Mouse (Mus musculus) forebrain, embryonic 14.5 days (tissue): ENCODE measurements around the gene Gm21190. TPM values are rescaled to one million over a fixed set of nuclear protein-coding genes. Genes with fewer than 3 reads are reported as not detected.

ENCODE experiments used
- polyA plus RNA-seq: library from polyadenylated mRNA; unstranded; fragments of >200 nt; fragmentation: Nextera tagmentation; extraction: Ambion mirVana; gene quantifications from 2 replicates; pipeline ENCODE4 v1.2.1, GENCODE M21; 2014

The Gm21190 gene
- polyA plus RNA-seq, 1 experiment from 2014 or later, result not detected

Other genes starting within 250 kb of the Gm21190 start
- gene Gm21149, start 52.7 kb downstream of the Gm21190 start, polyA plus RNA-seq, result not detected in 2 replicates
- not detected in 2 replicates for gene Gm21083, start 48.1 kb upstream of the Gm21190 start, polyA plus RNA-seq
- gene Speer4d, start 89.8 kb upstream of the Gm21190 start, polyA plus RNA-seq, result not detected in 2 replicates
- not detected in 2 replicates for gene 4930572O03Rik, start 127.8 kb upstream of the Gm21190 start, polyA plus RNA-seq
- gene Speer4c, start 185.0 kb upstream of the Gm21190 start, polyA plus RNA-seq, result not detected in 2 replicates